1 mouse cellular context compared by ENCODE assay signal in the genomic region with DNA sequence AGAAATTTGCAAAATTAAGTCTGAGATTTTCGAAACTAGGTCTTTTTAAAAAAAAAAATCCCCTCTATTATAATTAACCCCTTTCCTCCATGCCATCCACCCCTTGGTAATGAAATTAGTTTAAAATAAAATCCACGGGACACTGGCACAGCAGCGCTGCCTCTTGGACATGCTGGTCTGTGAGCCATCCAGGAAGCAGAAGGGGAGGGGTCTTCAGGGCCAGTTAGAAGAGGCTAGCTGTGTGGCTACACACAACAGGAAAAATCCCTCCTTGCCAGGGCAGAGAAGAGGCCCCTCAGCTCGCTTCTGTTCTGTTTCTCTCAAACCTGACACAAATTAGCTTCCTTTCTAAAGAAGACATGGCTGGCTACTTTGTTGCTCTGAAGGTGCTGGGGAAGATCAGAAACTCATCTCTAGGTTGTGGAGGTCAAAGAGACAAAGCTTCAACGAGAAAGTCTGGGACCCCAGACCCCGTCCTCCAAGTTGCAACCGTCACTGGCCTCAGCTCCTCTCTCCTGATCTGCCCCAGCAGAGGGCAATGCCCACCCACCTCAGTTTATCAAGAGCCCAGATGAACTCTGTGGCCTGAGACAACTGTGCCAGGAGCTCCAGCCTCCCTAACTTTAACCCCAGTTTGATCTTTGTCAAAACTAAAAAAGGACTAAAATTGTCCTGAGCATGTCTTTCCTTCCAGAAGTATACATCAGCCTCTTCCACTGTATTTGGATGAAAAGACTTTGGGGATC.
TF ChIP-seq lines count a peak whose summit lies in the region.

No protein-coding gene starts in this region.

TF ChIP-seq in MEL, 35 proteins besides CTCF, POLR2A, EP300 and RAD21 (continued from another document):
- TF ChIP-seq NRF1 (IDR thresholded peaks at IDR 0.05; ENCODE audit: insufficient read depth, low read depth, low read length, poor library complexity, severe bottlenecking) = no peak
- TF ChIP-seq JUND (IDR thresholded peaks at IDR 0.05; ENCODE audit: low read depth, low read length) = no peak
- TF ChIP-seq ZKSCAN1 (IDR thresholded peaks at IDR 0.05; ENCODE audit: low read depth, low read length) = no peak
- no peak for TF ChIP-seq ZNF384 (IDR thresholded peaks at IDR 0.05; ENCODE audit: low read depth, low read length)
- no peak for TF ChIP-seq CHD2 (IDR thresholded peaks at IDR 0.05; ENCODE audit: low read length)
- TF ChIP-seq MXI1 (IDR thresholded peaks at IDR 0.05; ENCODE audit: low read depth, low read length) = peak; percentile 9; the same call in 1 of the 2 replicates
- TF ChIP-seq POLR2AphosphoS2 (IDR thresholded peaks at IDR 0.05; ENCODE audit: low read length) = no peak
TF ChIP-seq in MEL: peak in this region for 5.
